Mouse (Mus musculus): ENCODE measurements at regions not wholly inside any gene's neighbourhood (a gene's known extent, or its start where the extent isn't known, plus 50 kb on each side); places are given as distances from the start of the nearest gene placed in this dataset.

GRCm38 (mm10) chr9:30848249-30848648 lies 74.0 kb downstream of the Adamts15 start:
- no peak for DNase-seq

- peak; percentile 13 for DNase-seq
Measured at GRCm38 (mm10) chr9:30845609-30846290, 76.5 kb downstream of the Adamts15 start.

DNA sequence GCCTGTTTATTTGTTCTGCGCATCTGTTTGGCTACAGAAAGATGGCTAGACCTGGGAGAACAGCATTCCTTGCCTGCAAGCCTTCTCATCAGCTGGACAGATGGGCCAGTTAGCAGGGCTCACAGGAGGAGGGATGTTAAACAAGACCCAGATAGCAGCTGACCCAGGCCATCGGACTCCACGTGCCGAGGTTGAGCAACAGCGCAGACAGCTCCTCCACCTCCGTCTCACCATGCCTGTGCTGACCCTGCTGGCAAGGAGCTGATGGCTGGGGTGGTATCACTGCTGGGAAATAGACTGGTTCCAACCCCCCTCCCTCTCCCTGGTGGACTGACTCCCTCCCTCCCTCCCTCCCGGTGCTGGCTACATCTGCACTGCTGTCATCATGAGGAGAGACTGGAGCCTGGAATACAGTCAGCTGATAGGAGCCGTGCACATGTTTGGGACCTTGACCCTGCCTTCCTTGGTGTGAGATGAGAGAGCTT lies 78.1 kb downstream of the Adamts15 start:
- peak; percentile 75 for DNase-seq

DNA sequence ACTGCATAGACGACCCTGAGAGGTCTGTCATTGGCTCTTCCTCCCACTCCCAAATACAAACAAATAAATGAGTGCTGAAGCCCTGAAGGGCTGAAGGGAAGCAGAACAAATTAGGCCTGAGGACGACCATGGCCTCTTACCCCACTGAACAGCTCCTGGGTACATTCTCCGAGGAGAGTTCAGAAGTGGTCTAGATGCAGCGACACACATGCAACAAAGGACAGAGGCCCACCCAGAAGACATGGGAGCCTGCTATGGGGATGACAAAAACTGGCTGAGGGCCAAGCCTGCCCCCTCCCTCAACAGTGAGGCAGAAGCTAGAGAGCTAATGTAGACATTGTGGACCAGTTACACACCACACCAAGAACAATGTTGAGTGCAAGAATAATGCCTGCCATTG lies 87.3 kb downstream of the Adamts15 start:
- DNase-seq, result no peak

DNA sequence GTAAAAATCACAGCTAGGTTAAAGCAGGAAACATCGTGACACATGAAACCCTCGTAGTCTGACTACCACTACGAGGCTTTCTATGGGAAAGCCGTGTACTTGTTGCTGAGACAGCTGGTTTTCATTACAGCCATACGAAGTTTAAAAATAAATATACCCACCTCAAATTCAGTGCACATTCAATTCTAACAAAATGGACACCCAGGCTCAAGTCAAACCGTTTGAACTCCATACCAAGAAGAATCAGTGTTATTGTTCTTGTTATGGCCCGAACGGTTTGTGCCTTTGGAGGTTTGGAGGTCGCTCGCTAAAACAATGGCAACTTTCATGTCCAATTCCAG lies 87.7 kb downstream of the Adamts15 start:
- DNase-seq, result no peak

- peak; percentile 77 for DNase-seq
Measured at GRCm38 (mm10) chr9:30833836-30834564, 88.3 kb downstream of the Adamts15 start.

GRCm38 (mm10) chr9:30829158-30829870 lies 92.9 kb downstream of the Adamts15 start:
- peak; percentile 79 for DNase-seq

- no peak for DNase-seq
Measured at GRCm38 (mm10) chr9:30827780-30828179, 94.5 kb downstream of the Adamts15 start.

DNA sequence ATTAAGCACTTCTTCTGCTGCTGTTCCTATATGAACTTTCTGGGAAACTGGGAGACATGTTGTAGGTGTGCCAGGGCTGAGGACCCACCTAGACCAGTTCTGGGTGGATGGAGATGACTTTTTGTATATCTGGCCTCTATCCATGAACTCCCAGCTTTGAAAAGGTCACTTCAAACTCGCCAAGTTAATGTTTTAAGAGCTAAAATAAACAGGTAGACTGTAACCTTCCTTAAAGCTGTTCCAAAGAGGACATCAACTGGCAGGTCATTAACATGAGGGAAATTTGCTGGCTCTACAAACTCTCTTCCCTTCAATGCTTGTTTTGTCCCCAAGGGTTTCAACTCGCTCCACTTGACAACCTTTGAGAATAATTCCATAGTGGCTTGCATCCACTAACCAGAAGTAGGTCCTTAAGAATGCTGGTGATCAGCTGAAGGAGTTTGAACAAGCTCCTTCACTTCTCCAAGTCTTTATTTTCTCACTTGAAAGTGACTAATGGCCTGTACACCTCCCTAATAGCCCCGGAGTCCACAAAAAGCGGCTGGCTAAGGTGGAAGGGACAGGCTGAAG lies 98.1 kb downstream of the Adamts15 start:
- no peak for DNase-seq

DNA sequence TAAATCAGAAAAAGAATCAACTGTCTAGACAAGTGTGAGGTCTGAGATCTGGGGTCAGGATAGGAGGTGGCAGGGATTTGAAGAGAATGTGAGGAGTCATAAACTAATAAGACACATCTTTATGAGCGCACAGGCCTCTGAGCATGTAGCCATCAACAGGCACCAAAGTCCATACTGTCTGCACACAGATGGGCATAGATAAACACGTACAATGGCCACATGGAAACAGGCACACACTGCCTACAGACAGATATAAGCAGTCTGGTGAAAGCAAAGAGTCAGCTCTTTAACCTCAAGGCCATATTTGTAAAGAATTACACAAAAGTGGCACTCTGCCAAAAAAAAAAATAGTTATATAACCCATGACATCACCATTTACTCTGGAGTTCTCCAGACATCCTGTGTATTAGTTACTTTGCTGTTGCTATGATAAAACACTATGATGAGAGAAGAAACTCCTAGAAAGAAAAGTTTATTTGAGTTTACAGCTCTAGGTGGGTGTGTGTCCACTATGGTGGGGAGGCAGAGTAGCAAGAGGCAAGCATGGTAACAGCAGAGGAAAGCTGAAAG lies 101.4 kb downstream of the Adamts15 start:
- DNase-seq, result no peak

- DNase-seq, result peak; percentile 55
Measured at GRCm38 (mm10) chr9:30813246-30813645, 109.0 kb downstream of the Adamts15 start.

DNA sequence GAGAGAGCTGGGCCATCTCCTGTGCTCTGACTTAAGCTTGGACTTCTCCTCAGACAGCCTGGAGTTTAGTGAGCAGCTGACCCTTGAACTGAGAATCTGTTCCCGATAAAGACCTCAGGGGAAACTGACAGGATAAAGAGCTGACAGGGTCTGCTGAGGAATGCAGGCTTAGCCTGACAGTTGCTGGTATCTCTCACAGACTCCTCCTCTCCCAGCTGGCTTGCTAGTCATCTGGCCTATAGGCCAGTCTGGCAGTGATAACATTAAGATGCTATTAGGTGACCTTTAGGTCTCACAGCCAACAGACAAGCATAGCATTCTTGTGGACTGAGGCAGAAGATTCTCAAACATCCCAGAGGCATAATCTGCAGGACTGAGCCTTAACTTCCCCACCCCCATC lies 111.4 kb downstream of the Adamts15 start:
- DNase-seq, result no peak

DNA sequence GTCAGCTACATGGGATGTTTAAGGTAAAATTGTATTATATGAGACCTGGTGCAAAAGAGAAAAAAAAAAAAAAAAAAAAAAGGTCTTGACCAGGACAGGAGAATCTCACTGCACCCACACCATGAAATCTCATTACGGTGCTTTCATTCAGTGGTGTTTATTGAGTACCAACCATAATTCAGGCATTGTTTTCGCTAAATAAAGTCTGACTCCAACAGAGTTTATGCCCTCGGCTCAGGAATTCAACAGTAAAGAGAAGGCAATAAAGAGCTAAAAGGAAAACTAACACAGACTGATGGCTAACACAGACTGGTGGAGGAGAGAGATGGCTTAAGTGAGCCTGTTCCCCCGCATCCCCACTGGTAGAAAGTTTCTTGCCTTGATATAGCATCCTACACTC lies 112.0 kb downstream of the Adamts15 start:
- DNase-seq, result no peak

DNA sequence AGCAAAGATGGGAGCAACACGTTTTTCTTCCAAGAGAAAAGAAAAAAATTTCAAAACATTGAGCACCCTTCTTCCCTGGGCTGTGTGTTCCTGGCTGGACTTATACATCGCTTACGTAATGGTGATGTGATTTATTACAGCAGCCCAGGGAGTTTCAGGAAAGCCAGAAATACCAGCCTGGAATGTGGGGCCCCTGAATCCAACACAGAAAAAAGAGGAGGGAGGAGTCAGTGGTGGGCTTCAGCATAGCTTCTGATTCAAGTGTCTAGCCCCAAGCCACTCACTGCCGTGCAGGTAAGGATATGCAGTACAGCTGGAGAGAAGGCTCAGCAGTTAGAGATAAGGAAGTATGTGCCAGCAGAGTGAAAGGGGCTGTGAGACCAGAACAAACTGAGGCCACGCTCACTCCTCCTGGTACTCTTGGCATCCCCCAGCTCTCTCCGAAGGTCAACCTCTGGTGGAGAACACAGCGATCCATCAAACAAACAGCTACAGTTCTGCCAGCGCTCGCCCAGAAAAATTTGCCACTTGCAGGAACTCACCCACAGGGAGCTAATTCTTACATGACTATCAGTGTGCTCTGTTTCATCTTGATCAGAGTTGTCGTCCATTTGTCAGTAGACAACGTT lies 113.3 kb downstream of the Adamts15 start:
- DNase-seq, result peak; percentile 46

- no peak for DNase-seq
Measured at GRCm38 (mm10) chr9:30803755-30804532, 118.3 kb downstream of the Adamts15 start.

DNA sequence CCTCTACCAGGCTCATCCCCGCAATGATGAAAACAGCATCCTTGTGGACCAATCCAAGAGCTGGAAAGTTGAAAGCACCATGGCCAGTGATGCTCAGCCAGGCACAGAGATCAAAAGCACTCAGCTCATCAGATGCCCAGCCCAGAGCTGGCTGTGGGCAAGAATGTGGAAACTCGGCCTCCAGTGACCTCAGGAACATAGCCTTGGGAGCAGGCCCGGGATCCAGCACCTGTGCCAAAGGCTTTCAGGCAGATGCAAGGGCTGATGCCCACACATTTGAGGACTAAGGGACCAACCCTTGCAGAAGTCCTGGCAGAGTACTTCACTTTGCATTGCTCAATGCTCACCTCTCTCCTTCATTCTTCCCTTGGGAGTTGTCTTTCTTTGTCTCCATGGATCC lies 119.4 kb downstream of the Adamts15 start:
- DNase-seq, result no peak

GRCm38 (mm10) chr9:30794701-30795407 lies 127.4 kb downstream of the Adamts15 start:
- no peak for DNase-seq

- no peak for DNase-seq
Measured at GRCm38 (mm10) chr9:30781221-30781620, 141.0 kb downstream of the Adamts15 start.

DNA sequence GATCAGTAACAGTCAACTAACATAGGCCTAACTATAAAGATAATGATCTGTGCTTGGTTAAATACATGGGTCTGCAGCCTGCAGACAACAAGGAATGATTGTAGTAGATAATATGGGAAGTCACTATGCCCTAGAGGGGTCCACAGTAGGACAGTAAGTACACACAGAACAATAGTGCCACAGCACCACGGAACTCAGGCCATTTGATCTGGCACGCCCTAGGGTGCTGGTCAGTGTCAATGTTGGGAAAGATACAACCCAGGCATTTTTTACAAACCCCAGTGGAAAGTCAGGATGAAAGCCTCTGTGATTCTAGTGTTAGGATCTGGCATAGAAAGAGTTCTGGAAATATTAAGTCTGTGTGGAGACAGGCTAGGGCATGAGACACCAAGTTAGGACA lies 144.4 kb downstream of the Adamts15 start:
- no peak for DNase-seq

DNA sequence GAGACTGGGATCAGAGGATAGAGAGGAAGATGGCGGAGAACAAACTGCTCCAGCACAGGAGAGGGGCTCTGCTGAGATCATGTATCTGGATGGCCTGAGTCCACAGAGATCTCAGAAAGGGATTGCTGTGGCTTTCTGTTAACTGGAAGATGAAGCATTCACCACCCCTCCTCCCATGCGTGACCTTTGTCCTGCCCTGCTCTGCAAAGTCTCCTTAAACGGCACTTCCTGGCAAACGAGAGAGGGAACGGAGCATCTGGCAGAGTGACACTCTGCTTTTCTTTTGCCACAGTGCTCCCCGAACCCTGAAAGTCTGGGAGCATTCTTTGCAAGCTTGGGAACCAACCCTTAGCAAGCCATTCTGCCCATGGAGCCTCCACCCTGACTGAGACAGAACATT lies 147.1 kb downstream of the Adamts15 start:
- DNase-seq, result no peak

- no peak for DNase-seq
Measured at GRCm38 (mm10) chr9:30772456-30772855, 149.8 kb downstream of the Adamts15 start.
